Mouse (Mus musculus): ENCODE measurements around the gene Nck1.

- TF ChIP-seq POLR2A (IDR thresholded peaks at IDR 0.05; ENCODE audit: borderline replicate concordance, insufficient read depth, low read length) (no peak), CTCF (IDR thresholded peaks at IDR 0.05; ENCODE audit: borderline replicate concordance, insufficient read depth, low read depth, low read length) (no peak)
Observed at GRCm38 (mm10) chr9:100546594-100546910, 618 bp upstream of the Nck1 start.

Data from cerebellum, adult 2 months (tissue).